Mouse (Mus musculus) layer of hippocampus, postnatal 25 days (tissue): ENCODE measurements around the gene Tex35. TPM values are rescaled to one million over a fixed set of nuclear protein-coding genes. Genes with fewer than 3 reads are reported as not detected.

Experiments used
- DNase-seq, 2 experiments: peaks; one replicate each; pipeline ENCODE4 v3.0.0; 2022; ENCODE audit warnings: mixed read lengths in 2 of 2, low spot score in 1 of 2; ENCODE audit errors: extremely low spot score in 1 of 2
- total RNA-seq, 2 experiments: library from RNA; stranded (reverse); gene quantifications; 2 replicates each; pipeline ENCODE4 v1.2.3; 2021

The Tex35 gene
- total RNA-seq: not detected

- no peak for DNase-seq
These were observed at the start of gene Tex35 for GRCm38 (mm10) chr1:157108580-157108979. Tex35 (minus strand) TSS chr1:157108680.

DNA sequence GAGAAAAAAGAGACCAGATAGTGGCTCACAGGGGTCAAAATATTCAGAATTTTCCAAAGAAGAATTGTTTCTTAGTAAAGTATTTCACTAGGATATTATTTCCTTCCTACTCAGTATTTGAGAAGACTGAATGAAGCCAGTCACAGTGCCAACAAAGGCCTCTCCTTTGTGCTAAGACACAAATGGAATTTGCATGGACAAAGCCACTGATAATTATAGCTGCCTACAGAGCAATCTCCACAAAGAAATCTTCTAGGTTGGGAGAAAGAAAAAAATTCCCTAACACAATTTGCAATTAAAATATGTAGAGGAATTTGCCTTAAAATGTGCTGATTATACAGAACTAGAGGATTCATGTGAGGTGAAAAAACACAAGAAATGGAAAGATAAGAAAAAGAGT is 45.3 kb upstream of the Tex35 start:
- DNase-seq: no peak

DNA sequence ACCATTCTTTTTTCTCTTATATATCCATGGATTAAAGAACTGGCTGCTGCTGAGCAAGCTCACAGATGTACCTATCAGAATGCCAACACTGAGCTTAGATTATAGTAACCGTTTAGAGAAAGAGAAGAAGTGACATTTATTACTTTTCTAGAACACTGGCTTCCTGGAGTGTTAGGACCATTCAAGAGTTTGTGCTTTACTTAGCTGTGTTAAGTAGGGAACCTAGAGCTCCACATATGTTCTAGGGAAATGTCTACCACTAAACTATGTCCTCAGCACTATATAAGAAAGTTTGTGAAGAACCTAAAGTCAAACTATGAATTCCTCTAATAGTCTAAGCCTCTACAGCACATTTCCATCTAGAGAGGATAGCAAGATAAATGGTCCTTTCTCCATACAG is 41.6 kb upstream of the Tex35 start:
- DNase-seq: no peak

DNA sequence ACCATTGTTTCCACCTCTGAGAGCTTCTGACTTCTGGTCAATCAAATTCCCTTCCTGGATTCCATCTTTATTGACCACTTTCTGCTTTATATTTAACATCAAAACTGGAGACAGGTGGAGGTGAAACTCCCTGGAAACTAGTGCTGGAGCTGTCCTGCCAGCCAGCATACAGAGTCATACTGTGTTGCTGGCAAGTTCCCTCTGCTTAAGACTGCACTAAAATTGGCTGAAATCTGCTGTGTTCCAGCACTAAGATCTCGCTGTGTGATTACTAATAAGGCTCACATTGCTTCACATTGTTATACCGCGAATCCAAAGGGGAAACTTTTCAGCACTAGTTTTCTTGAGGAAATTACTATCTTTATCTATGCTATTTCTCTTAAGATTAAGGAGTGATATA is 36.1 kb upstream of the Tex35 start:
- DNase-seq: no peak

DNA sequence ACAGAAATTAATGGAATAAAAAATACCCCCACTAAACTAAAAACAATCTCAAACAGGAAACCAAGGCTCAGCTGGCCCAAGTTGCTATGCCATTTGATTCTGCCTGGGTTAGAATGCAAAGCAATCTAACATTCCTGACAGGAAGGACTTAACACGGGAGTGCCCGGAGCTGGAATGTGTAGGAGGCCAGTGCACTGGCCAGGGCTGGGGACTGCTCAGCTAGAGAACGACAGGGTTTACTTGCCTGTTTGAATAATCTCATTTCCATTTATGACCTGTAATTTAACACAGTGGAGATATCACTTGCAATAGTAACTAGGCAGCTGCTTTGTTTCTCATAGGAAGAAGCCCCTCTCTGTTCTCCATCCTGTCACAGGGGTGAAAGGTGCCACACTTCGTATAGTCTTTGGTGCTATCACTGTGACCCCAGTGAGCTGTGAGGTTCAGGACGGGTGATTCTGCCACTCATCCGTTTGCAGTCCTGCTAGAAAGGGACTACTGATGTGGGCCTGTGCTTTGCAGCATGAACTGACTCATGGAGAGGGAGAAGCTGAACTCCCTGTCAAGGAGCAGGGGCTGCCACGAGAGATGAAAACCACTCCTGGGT is 34.9 kb upstream of the Tex35 start:
- no peak for DNase-seq

DNA sequence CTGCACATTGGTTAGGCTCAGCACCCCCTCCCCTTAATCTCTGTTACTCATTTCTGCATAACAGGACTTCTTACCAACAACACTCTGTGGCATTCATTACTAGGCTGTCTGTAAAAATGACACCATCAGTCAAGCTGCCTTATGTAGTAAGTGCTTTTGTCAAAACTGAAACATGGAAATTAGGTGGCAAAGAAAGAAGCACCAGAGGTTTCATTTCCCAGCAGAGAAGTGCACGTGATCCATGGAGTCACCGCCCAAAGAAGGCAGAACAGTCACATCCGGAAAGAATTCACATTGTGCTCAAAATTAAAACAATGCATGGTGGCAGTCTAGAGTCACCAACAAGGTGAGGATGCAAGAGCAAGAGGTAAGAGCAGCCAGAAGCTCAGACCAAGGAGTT is 32.5 kb upstream of the Tex35 start:
- no peak for DNase-seq

DNA sequence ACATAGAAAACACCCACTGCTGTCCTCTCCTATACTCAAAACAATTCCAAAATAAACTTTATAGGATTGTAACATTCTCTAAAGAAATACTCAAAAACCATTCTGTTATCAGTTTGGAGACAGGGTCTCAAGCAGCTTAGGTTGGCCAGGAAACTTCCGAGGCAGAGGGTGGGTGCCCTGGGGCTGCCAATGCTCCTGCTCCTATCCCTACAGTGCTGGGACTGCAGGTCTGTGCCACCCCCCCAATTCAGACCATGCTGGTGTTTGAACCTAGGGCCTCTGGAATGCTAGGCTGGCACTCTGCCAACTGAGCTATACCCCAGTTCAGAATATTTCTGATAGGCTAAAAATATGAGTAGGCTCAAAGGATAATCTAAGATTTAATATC is 29.4 kb upstream of the Tex35 start:
- no peak for DNase-seq

- DNase-seq: no peak
These were observed 28.8 kb upstream of the Tex35 start for GRCm38 (mm10) chr1:157137132-157137853.

DNA sequence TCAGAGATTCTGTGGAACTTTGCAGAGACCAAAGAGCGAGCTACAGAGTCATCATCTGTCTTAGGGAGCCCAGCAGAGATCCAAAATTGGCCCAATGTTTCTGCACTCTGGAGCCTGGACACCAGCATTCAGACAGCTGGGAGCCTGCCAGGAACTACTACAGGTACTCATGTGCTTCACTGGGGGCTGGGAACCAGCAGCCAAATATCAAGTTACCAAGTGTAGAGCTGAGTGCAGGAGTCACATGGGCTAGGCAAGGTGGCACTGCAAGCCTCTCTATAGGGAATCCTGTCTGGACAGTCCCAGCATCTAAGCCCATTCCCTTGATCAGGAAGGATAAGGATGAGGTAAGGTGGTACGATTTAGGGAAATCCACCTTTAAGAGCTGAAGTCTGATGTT is 19.7 kb upstream of the Tex35 start:
- no peak for DNase-seq

DNA sequence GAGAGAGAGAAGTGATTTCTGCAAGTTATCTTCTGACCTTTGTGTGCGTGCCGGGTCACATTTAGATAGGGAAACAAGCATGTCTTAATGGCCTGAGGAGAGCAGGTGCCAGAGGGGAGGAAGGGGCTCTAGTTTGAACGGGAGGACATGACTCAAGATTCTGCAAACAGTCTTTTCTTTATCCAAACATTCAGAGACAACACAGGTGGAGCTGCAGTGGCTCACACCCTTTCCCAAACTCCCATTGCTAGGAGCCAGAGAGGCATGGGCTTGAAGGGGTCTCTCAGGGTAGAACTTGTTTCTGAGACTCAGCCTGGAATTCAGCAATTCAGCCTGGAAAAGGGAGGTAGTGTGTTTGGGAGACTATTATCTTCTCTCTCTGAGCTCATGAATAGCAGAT is 15.4 kb upstream of the Tex35 start:
- no peak for DNase-seq

DNA sequence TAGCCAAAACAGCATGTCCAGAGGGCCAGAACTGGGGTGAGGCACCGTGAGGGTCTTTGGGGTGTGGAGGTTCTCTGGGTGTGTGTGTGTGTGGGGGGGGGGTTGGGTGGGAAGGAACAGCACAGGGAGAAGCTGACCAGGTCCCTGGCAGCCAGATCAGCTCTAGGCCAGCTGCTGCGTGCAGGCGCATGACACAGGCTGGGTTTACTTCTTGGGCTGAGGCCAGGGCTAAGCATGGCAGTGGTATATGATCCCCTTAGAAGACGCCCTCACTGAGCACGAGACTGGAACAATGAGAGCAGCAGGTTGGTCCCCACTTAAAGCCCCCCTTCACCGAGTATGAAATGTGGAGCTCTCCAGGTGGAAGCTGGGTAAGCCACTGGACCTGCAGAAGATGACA is 10.7 kb upstream of the Tex35 start:
- no peak for DNase-seq

- DNase-seq: no peak
These were observed 9.0 kb upstream of the Tex35 start for GRCm38 (mm10) chr1:157117440-157117839.

DNA sequence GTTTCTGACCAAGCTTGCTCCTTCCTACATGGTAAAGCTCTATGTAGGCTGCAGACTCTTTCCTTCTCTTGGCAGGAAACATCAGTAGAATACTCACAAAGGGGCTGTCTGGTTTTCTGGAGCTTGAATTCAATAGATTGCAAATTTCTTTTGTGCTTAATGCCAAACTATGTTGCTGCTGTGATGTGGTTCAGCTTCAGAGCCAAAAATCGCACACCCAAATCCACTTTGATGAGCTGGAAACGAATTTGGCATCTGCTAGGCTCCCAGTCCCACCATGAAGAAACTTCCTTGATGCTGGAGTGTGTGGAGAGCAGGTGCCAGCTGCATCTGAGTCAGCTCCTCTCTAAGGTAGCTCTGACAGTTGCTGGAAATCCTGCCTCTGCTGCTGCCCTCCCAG is 6.0 kb upstream of the Tex35 start:
- no peak for DNase-seq

GRCm38 (mm10) chr1:157110287-157110835 is 1.9 kb upstream of the Tex35 start:
- no peak for DNase-seq

DNA sequence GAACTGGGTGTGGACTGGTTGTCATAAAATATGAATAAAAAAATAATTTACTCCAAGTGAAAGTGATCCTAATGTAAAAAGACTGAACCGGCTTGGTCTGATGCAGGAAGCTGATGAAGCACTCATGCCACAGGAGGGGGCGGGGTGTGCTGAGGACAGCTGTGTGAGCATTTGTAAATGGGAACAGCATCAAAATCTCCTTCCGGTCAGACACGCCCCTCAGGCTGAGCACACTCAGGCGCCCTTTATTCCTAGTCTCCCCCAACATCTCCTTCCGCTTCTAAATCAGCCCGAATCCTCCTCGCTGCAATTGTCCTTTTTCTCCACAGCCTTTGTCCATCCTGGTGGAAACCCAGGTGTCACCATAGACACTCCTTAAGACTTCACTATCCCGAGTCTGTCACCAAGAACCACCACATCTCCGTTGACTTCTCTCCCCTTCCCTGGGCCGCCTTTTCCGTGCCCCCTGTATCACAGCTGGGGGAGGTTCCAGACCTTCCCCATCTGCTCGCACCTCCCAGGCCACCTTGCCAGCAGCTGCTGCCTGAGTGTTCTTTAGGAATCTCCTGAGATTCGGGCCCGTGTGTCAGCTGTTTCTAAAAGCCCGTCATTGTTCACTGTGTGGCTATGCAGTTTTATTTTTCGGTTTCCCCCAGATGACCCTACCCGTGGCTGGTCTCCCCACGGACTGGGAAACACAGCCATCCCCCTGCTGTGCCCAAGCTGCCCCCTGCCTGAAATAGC is 7.2 kb downstream of the Tex35 start:
- DNase-seq: no peak

GRCm38 (mm10) chr1:157095534-157095933 is 12.9 kb downstream of the Tex35 start:
- no peak for DNase-seq

DNA sequence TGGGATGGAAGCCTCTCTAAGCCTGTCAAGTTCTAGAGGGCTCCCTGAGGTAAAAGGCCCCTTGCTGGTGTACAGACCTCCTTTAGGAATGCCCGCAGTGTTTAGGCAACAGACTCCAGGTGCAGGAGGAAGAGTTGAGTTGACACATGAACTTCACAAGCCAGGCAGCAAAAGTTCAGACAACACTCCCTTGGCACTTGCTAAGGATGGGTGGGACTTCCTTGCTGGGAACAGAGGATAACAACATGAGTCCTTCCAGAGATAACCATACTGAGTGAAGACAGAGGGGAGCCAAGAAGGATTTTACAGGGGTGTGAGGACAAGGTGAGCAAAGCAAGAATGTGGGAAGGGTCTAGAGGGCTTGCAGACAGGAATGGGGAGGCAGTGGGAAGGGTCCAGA is 15.9 kb downstream of the Tex35 start:
- DNase-seq: no peak

- DNase-seq: no peak
These were observed 16.3 kb downstream of the Tex35 start for GRCm38 (mm10) chr1:157092140-157092539.

- DNase-seq: no peak
These were observed 17.6 kb downstream of the Tex35 start for GRCm38 (mm10) chr1:157090835-157091234.

DNA sequence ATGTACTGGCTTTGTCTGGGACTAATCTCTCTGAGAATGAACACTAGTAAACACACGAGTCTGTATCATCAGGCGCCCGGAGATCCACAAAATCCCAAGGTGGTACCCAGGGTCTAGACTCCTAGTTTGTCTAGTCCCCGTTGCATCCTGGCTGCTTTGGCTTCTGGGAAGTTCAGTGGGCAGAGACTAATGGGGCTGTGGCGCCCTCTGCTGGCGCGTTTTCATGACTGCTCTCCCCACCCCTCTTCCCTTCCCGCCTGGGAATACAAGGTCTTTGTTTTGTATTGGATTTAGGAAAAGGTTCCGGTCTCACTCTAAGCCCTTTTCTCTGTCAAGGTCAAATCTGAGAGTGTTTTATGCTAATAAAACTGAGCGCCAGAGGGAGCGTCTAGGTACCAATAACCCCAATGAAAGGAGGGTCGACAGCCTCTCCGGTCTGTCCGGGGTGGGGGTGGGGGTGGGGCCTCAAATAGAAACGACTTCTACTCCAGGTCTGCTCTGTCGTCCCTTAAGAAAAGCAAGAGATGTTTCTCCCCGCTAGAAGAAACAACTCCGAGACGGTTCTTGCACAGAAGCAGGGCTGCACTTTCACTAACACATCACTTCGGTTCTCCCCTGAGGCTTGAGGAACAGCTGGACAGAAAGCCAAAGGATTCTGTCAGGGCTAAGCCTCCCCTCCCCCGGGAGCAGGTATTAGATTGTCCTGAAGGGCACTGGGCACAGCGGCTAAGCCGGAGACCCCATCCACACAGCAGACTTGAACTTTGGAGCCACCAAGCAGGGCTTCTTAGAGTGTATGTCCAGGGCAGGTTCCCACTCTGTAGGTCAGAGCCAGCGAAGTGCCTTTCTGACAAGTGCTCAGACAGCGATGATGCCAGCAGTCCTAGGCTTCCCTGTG is 22.1 kb downstream of the Tex35 start:
- peak; percentile 55 to 83 for DNase-seq
